Mouse (Mus musculus): ENCODE data around the gene Erich3. TPM values are rescaled to one million over a fixed set of nuclear protein-coding genes. Genes with fewer than 3 reads are reported as not detected.

Erich3 gene
- polyA plus RNA-seq, 1 experiment, result 0.35 TPM

DNA sequence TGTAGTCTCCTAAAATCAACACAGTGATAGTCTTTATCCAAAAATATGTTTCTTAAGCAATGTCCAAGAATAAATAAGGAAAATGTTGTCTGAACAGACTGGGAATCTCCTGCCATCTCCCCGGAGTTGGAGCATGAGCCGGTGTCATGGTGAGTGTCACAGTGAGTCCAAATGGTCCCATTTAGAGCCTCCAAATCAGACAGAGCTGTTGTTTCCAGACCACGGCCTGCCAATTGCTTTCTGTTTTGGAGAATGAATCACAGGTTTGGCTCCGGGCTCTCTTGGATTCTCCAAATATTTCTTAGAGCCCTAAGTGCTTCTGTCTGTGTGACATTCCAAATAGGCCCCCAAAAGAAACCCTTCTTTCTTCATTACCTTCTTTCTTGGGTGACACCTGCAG lies 135.1 kb downstream of the Erich3 start:
- no peak overlapping the region for H3K4me3 ChIP-seq (ENCODE audit: insufficient read depth, low read length)
- TF ChIP-seq POLR2A (IDR thresholded peaks at IDR 0.05; ENCODE audit: low read depth, low read length), result no peak
- TF ChIP-seq CTCF (IDR thresholded peaks at IDR 0.05; ENCODE audit: borderline replicate concordance, insufficient read depth, low read length), result no peak
- H3K4me1 ChIP-seq (ENCODE audit: control insufficient read depth, insufficient read depth, low read length), result peaks cover 2% of the 10 kb centered on the region; the same call in 1 of the 2 replicates
- no peak overlapping the region for H3K27ac ChIP-seq (ENCODE audit: insufficient read depth, low read length)

DNA sequence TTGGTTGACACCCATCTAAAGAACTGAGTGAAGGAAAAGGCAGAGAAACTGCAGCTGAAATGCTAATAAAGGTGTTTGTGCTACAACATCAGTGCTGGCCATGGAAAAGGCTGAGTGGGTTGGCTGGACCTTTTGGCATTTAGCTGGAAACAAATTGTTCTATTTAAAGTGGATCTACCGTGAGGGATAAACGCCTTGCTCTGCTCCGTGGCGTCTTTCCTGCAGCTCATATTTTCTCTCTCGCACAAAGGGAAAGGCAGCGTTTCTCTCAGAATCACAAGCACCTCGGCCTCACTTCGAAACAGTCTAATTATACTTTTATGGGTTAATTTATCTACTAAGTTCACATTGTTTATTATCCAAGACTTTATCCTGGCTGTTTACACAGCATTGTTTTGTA lies 136.8 kb downstream of the Erich3 start:
- peaks cover 2% of the 10 kb centered on the region; the same call in 1 of the 2 replicates for H3K4me1 ChIP-seq (ENCODE audit: control insufficient read depth, insufficient read depth, low read length)
- TF ChIP-seq POLR2A (IDR thresholded peaks at IDR 0.05; ENCODE audit: low read depth, low read length), result no peak
- no peak for TF ChIP-seq CTCF (IDR thresholded peaks at IDR 0.05; ENCODE audit: borderline replicate concordance, insufficient read depth, low read length)
- H3K4me3 ChIP-seq (ENCODE audit: insufficient read depth, low read length), result no peak overlapping the region
- H3K27ac ChIP-seq (ENCODE audit: insufficient read depth, low read length), result no peak overlapping the region

DNA sequence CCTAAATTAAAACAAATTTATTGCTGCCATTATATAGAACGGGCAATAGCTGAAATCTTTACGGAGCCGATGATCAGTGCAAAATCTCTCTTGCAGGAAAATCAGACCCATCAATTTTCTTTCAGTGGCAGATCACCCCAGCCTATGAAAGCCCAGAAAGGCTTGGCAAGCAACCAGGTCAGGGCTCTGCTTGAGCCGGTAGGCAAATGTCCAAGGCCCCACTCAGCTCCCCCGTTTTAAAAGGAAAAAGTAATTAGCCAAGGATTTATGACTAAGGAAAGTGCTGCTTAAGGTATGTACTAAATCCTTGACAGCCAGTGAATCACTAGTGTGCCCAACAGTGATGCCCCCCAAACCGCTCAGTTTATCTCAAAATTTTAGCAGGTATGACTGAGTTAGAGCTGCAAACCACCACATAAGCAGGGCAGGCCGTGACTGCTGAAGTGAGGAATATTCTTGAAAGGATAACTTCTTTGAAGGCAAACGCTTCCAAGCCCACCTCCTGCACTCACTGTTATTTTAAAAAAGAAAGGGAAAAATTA lies 137.3 kb downstream of the Erich3 start:
- TF ChIP-seq POLR2A (IDR thresholded peaks at IDR 0.05; ENCODE audit: low read depth, low read length) (no peak), CTCF (IDR thresholded peaks at IDR 0.05; ENCODE audit: borderline replicate concordance, insufficient read depth, low read length) (no peak)
- Histone ChIP-seq H3K27ac (ENCODE audit: insufficient read depth, low read length) (no peak overlapping the region), H3K4me3 (ENCODE audit: insufficient read depth, low read length) (no peak overlapping the region), H3K4me1 (ENCODE audit: control insufficient read depth, insufficient read depth, low read length) (peaks cover 2% of the 10 kb centered on the region; the same call in 1 of the 2 replicates)

DNA sequence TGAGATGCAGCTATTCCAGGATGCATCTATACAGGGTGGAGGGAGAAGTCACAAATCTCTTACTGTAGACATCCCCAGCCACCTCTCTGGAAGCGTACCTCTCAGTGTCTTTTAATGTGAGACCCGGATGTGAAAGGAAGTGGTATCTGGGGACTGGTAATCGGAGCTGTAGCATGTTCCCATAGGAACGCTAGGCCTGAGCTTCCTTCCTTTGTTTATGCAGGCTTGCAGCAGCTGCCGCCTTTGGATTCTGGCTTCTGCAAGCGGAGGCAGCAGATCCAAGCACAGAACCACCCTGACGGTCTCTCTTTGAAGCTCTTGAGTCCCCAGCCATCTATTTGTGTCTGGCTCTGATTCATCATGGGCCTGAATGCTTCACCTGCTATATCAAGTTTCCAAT lies 143.0 kb downstream of the Erich3 start:
- Histone ChIP-seq H3K4me1 (ENCODE audit: control insufficient read depth, insufficient read depth, low read length) (peaks cover 3% of the 10 kb centered on the region), H3K4me3 (ENCODE audit: insufficient read depth, low read length) (no peak overlapping the region), H3K27ac (ENCODE audit: insufficient read depth, low read length) (no peak overlapping the region)
- no peak for TF ChIP-seq CTCF (IDR thresholded peaks at IDR 0.05; ENCODE audit: borderline replicate concordance, insufficient read depth, low read length)
- no peak for TF ChIP-seq POLR2A (IDR thresholded peaks at IDR 0.05; ENCODE audit: low read depth, low read length)

DNA sequence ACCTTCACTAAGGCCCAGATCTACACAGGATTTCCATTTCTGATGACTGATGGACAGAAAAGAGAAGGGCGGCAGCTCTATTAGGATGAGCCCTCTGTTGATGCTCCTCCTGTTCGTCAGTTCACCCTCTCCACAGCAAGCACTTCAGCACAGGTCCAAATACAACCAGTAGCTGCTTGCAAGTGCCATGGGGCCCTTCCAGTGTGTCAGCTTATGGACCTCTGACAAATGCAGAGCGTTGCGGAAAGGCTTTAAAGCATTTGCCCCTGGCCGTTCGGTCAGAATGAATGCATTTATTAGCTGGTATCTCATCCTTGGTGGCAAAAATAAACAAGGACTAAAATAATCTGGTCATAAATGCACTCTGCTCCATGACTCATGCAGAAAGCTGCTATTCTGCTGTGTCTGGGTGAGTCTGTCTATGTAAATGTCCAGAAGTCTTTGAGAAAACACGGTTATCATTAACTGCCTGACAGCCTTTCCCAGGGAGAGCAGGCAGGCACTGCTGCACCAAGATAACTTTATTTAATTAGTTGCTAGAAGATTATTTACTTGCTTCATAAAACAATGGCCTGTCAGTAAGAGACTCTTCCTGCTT lies 146.7 kb downstream of the Erich3 start:
- TF ChIP-seq CTCF (IDR thresholded peaks at IDR 0.05; ENCODE audit: borderline replicate concordance, insufficient read depth, low read length) (no peak), POLR2A (IDR thresholded peaks at IDR 0.05; ENCODE audit: low read depth, low read length) (no peak)
- no peak overlapping the region for H3K27ac ChIP-seq (ENCODE audit: insufficient read depth, low read length)
- peaks cover 3% of the 10 kb centered on the region for H3K4me1 ChIP-seq (ENCODE audit: control insufficient read depth, insufficient read depth, low read length)
- H3K4me3 ChIP-seq (ENCODE audit: insufficient read depth, low read length), result no peak overlapping the region

DNA sequence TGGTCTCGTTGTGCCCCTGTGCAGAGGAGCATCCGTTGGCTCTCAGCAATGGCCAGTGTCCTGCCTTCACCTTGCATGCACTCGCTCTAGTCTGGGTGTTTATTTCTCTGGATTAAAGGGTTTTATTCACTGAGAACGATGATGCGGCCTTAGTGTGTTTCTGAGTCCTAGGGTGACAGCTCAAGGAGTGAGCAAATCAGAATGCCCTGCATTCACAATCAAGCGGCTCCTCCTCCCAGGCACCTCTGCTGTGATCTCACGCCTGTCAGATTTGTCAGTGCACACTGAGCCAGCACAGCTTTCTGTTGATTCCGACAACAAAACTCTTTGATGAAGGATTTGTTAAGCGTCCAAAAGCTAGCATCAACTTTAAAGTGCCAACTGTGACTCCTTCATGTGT lies 147.6 kb downstream of the Erich3 start:
- peaks cover 3% of the 10 kb centered on the region for H3K4me1 ChIP-seq (ENCODE audit: control insufficient read depth, insufficient read depth, low read length)
- H3K27ac ChIP-seq (ENCODE audit: insufficient read depth, low read length), result no peak overlapping the region
- H3K4me3 ChIP-seq (ENCODE audit: insufficient read depth, low read length), result no peak overlapping the region
- TF ChIP-seq POLR2A (IDR thresholded peaks at IDR 0.05; ENCODE audit: low read depth, low read length) (no peak), CTCF (IDR thresholded peaks at IDR 0.05; ENCODE audit: borderline replicate concordance, insufficient read depth, low read length) (no peak)

DNA sequence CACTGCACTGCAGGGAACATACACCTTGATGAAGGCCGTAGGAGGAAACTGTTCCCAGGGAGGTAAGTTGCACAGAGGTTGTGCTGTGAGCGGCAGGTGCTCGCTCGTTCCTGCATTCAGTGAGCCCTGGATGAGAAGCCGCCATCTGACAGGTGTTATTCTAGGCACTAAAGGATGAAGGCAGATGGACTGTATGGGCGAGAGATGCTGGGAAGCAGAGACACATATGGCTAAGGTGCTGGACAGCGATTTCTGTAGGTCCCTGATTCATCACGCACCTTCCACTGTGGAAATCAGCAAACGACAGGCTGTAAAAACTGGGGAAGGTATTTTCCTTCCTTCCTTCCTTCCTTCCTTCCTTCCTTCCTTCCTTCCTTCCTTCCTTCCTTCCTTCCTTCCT lies 148.2 kb downstream of the Erich3 start:
- peaks cover 3% of the 10 kb centered on the region for H3K4me1 ChIP-seq (ENCODE audit: control insufficient read depth, insufficient read depth, low read length)
- no peak for TF ChIP-seq POLR2A (IDR thresholded peaks at IDR 0.05; ENCODE audit: low read depth, low read length)
- TF ChIP-seq CTCF (IDR thresholded peaks at IDR 0.05; ENCODE audit: borderline replicate concordance, insufficient read depth, low read length), result no peak
- no peak overlapping the region for H3K27ac ChIP-seq (ENCODE audit: insufficient read depth, low read length)
- no peak overlapping the region for H3K4me3 ChIP-seq (ENCODE audit: insufficient read depth, low read length)

DNA sequence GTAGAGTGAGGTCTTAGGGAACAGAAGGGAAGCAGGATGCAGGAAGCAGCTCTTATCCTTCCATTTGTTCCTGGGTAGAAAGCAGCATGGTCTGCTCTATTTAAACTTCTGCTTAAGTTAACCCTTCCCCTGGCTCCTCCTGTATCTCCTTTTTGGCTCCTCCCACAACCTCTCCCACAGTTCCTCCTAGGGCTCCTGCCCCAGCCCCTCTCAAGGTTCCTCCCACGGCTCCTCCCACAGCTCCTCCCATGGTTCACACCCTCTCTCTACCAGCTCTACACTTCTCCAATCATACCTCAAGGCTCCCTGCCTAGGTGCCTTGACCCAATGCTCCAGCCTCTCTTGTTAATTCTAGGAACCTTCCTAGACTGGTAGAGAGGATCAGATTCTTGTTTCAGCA lies 149.2 kb downstream of the Erich3 start:
- H3K4me1 ChIP-seq (ENCODE audit: control insufficient read depth, insufficient read depth, low read length), result peaks cover 3% of the 10 kb centered on the region
- TF ChIP-seq CTCF (IDR thresholded peaks at IDR 0.05; ENCODE audit: borderline replicate concordance, insufficient read depth, low read length) (no peak), POLR2A (IDR thresholded peaks at IDR 0.05; ENCODE audit: low read depth, low read length) (no peak)

DNA sequence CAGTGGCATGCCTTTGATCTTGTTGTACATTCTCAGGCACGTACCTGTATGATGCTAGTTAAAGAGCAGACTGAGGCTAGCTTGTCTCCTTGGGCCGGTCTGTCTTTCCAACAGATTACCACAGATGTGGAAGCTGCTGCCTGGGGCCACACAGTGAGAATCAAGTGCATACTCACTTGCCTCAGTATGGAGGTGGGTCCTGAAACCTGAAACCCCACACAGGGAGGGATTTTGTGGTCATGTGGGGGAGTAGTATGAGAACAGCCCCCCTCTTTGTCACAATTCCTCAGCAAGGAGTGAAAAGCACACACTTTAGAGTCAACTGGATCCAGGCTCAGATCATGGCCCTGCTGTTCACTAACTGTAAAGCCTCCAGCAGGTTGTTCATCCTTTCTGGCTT lies 151.9 kb downstream of the Erich3 start:
- no peak for TF ChIP-seq CTCF (IDR thresholded peaks at IDR 0.05; ENCODE audit: borderline replicate concordance, insufficient read depth, low read length)
- TF ChIP-seq POLR2A (IDR thresholded peaks at IDR 0.05; ENCODE audit: low read depth, low read length), result no peak
- Histone ChIP-seq H3K4me1 (ENCODE audit: control insufficient read depth, insufficient read depth, low read length) (no peaks in the 10 kb centered on the region; the same call in 1 of the 2 replicates), H3K27ac (ENCODE audit: insufficient read depth, low read length) (no peak overlapping the region), H3K4me3 (ENCODE audit: insufficient read depth, low read length) (no peak overlapping the region)

More for the DNA sequence above, 149.2 kb downstream of the Erich3 start:
- no peak overlapping the region for H3K4me3 ChIP-seq (ENCODE audit: insufficient read depth, low read length)
- no peak overlapping the region for H3K27ac ChIP-seq (ENCODE audit: insufficient read depth, low read length)

DNA sequence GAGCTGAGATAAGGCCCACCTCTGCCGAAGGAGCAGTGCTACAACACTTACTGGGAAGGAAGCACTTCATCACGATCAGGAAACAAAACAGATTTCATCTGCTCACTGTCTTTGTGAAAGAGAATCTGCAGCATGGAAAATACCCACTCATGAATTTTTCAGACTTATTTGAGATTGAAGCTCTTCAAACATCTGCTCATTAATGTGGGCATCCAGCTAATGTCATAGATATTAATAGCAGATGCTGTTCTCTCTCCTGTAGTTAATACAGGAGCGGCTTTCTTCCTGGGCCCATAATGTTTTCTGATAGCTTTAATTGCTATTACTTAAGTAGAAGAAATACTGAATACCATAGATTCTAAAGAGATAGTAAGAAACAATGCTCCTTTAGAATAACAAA lies 152.6 kb downstream of the Erich3 start:
- TF ChIP-seq POLR2A (IDR thresholded peaks at IDR 0.05; ENCODE audit: low read depth, low read length) (no peak), CTCF (IDR thresholded peaks at IDR 0.05; ENCODE audit: borderline replicate concordance, insufficient read depth, low read length) (no peak)
- H3K4me1 ChIP-seq (ENCODE audit: control insufficient read depth, insufficient read depth, low read length), result no peaks in the 10 kb centered on the region; the same call in 1 of the 2 replicates
- H3K27ac ChIP-seq (ENCODE audit: insufficient read depth, low read length), result no peak overlapping the region
- no peak overlapping the region for H3K4me3 ChIP-seq (ENCODE audit: insufficient read depth, low read length)
